In the genomic region with DNA sequence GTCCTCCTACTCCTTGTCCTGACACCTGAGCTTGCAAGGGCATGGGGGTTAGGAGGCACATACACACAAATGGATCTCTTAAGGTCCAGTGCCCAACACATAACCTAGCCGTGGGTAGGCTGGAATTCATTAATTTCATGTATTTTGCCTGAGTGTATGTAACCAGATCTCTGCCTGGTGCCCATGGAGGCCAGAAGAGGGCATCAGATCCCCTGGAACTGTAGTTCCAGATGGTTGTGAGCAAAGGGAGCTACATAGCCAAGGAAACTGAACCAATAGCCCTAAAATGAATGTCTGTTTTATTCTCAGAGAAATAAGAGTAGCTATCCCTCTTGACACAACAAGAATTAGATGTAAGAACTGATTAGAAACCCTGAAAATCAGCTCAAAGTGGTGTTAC, we compare ENCODE assay signal across 23 mouse cellular contexts. TPM values are rescaled to one million over a fixed set of nuclear protein-coding genes. Genes with fewer than 3 reads are reported as not detected.
A peak's percentile ranks its signal among the peaks of the same experiment; 100 is the strongest.
DNase-seq lines count a peak whose midpoint lies in the region; ATAC-seq and TF ChIP-seq lines count a peak whose summit lies in the region.
"Had no signal": no experiment of that assay in that cellular context is flagged by ENCODE, and none has a peak within 500 bp of the region (broad histone marks: within the 10 kb centered on the region; RNA-seq: fewer than 3 reads in every experiment).

No protein-coding gene starts in this region.

- no peak for TF ChIP-seq POLR2A in liver, adult 2 months (IDR thresholded peaks at IDR 0.05; ENCODE audit: extremely low read depth, insufficient read depth, low read length)
- no peak for TF ChIP-seq POLR2A in CH12.LX (IDR thresholded peaks at IDR 0.05; ENCODE audit: low read depth, low read length)

- H3K27ac ChIP-seq in heart, postnatal 0 days (ENCODE audit: low read depth) = no peak overlapping the region
- H3K27ac ChIP-seq in liver, adult 2 months (replicated peaks; ENCODE audit: insufficient read depth, low read depth, low read length) = no peak overlapping the region
- no peak overlapping the region for H3K27ac ChIP-seq in liver, embryonic 12.5 days
- no peak overlapping the region for H3K27ac ChIP-seq in CH12.LX (ENCODE audit: insufficient read depth, low read depth)
- H3K27ac ChIP-seq: hindbrain, embryonic 15.5 days; limb, embryonic 10.5 days; liver, embryonic 14.5 days; midbrain, embryonic 12.5 days had no signal

- no peak for TF ChIP-seq EP300 in heart, postnatal 0 days (IDR thresholded peaks at IDR 0.05; ENCODE audit: low read depth)
- no peak for TF ChIP-seq EP300 in CH12.LX (IDR thresholded peaks at IDR 0.05; ENCODE audit: low read length)

- DNase-seq in heart, postnatal 0 days (ENCODE audit: low spot score) = no peak
- no peak for DNase-seq in heart, adult 11 months
- DNase-seq in liver, adult 2 months (ENCODE audit: extremely low read depth, low read depth, low spot score) = no peak
- no peak for DNase-seq in CH12.LX (ENCODE audit: extremely low read depth)
- peak; percentile 26 for DNase-seq in NIH3T3 (ENCODE audit: low read depth)
- no peak for DNase-seq in retina, embryonic 14.5 days (ENCODE audit: low spot score)
- DNase-seq: adrenal gland, postnatal 25 days; cerebellum, postnatal 14 days; gastrocnemius, postnatal 10 days; heart, postnatal 14 days; kidney, adult 9 months; layer of hippocampus, postnatal 36 days; retina, postnatal 1 day; right cerebral cortex, postnatal 4 days; thymus, postnatal 36 days had no signal

- H3K4me1 ChIP-seq in heart, postnatal 0 days (ENCODE audit: control insufficient read depth, insufficient read depth) = no peaks in the 10 kb centered on the region
- H3K4me1 ChIP-seq in liver, adult 2 months (ENCODE audit: control insufficient read depth, insufficient read depth, low read length) = peaks cover 6% of the 10 kb centered on the region
- peaks cover 2% of the 10 kb centered on the region; the same call in 1 of the 2 replicates for H3K4me1 ChIP-seq in liver, embryonic 12.5 days
- H3K4me1 ChIP-seq in CH12.LX (ENCODE audit: control insufficient read depth in 1 of 2, insufficient read depth in 2 of 2) = peaks cover 0 to 12% of the 10 kb centered on the region in 2 experiments; a peak in 2 of 4 replicates
- H3K4me1 ChIP-seq: hindbrain, embryonic 15.5 days; midbrain, embryonic 12.5 days had no signal

- H3K9me3 ChIP-seq in heart, postnatal 0 days (replicated peaks; ENCODE audit: control insufficient read depth, low read length) = no peaks in the 10 kb centered on the region
- no peaks in the 10 kb centered on the region for H3K9me3 ChIP-seq in liver, embryonic 12.5 days (replicated peaks)
- H3K9me3 ChIP-seq in CH12.LX (replicated peaks; ENCODE audit: low read length) = no peaks in the 10 kb centered on the region
- H3K9me3 ChIP-seq: hindbrain, embryonic 15.5 days; limb, embryonic 10.5 days; midbrain, embryonic 12.5 days had no signal

- H3K9ac ChIP-seq in heart, postnatal 0 days (replicated peaks; ENCODE audit: low read depth, low read length) = no peak overlapping the region
- H3K9ac ChIP-seq in liver, adult 2 months (ENCODE audit: low read depth, low read length) = no peak overlapping the region
- H3K9ac ChIP-seq in liver, embryonic 12.5 days = no peak overlapping the region
- no peak overlapping the region for H3K9ac ChIP-seq in CH12.LX (ENCODE audit: insufficient read depth, low read depth)
- H3K9ac ChIP-seq: hindbrain, embryonic 15.5 days; liver, embryonic 14.5 days; midbrain, embryonic 12.5 days had no signal

- TF ChIP-seq CTCF in heart, postnatal 0 days (IDR thresholded peaks at IDR 0.05; ENCODE audit: low read depth) = peak; percentile 51
- peak; percentile 22; the same call in 1 of the 2 replicates for TF ChIP-seq CTCF in liver, adult 2 months (IDR thresholded peaks at IDR 0.05; ENCODE audit: low read depth, low read length)
- TF ChIP-seq CTCF in CH12.LX (conservative IDR thresholded peaks at IDR 0.05 in 1 of 2, IDR thresholded peaks at IDR 0.05 in 1 of 2; ENCODE audit: low read depth in 2 of 2, low read length in 2 of 2) = peak in 1 of 2 experiments; percentile 34; a peak in 1 of 4 replicates

- no peak overlapping the region for H3K4me2 ChIP-seq in heart, postnatal 0 days (ENCODE audit: low read depth, low read length)
- H3K4me2 ChIP-seq in liver, embryonic 12.5 days = no peak overlapping the region
- H3K4me2 ChIP-seq in CH12.LX (ENCODE audit: insufficient read depth, low read depth, poor library complexity, severe bottlenecking) = no peak overlapping the region
- H3K4me2 ChIP-seq: hindbrain, embryonic 15.5 days; midbrain, embryonic 12.5 days had no signal

- no peak overlapping the region for H3K4me3 ChIP-seq in heart, postnatal 0 days (ENCODE audit: low read depth, low read length)
- no peak overlapping the region for H3K4me3 ChIP-seq in liver, adult 2 months (ENCODE audit: insufficient read depth, low read depth, low read length)
- no peak overlapping the region for H3K4me3 ChIP-seq in liver, embryonic 12.5 days
- H3K4me3 ChIP-seq in CH12.LX (replicated peaks in 1 of 3; ENCODE audit: low read depth in 2 of 3, low read length in 2 of 3, poor library complexity in 1 of 3) = no peak overlapping the region
- H3K4me3 ChIP-seq: erythroblast, embryonic 14.5 days; hindbrain, embryonic 15.5 days; limb, embryonic 10.5 days; midbrain, embryonic 12.5 days had no signal

- H3K79me2 ChIP-seq in liver, adult 2 months (ENCODE audit: control insufficient read depth, insufficient read depth, low read length) = no peaks in the 10 kb centered on the region
- H3K79me2 ChIP-seq in CH12.LX (replicated peaks; ENCODE audit: control insufficient read depth, extremely low read depth, insufficient read depth, poor library complexity, severe bottlenecking) = no peaks in the 10 kb centered on the region; the same call in 1 of the 2 replicates

- 53% methylated on average over 1 of the region's 1 CpGs for WGBS in heart, postnatal 0 days
- WGBS in liver, adult 2 months = 66% methylated on average over 1 of the region's 1 CpGs
- 69% methylated on average over 1 of the region's 1 CpGs for WGBS in liver, embryonic 12.5 days (ENCODE audit: insufficient replicate concordance)

- no peaks in the 10 kb centered on the region for H3K27me3 ChIP-seq in heart, postnatal 0 days (ENCODE audit: control insufficient read depth, insufficient read depth, low read length)
- H3K27me3 ChIP-seq in liver, adult 2 months (ENCODE audit: control insufficient read depth, insufficient read depth, low read length) = no peaks in the 10 kb centered on the region
- no peaks in the 10 kb centered on the region for H3K27me3 ChIP-seq in liver, embryonic 12.5 days (replicated peaks)
- no peaks in the 10 kb centered on the region for H3K27me3 ChIP-seq in CH12.LX (replicated peaks)
- H3K27me3 ChIP-seq: hindbrain, embryonic 15.5 days; midbrain, embryonic 12.5 days had no signal

- no peak for TF ChIP-seq RAD21 in CH12.LX (IDR thresholded peaks at IDR 0.05; ENCODE audit: low read depth, low read length)

- in situ Hi-C loops in CH12.LX (cut with MboI; ENCODE audit: low pct_ligation_motif_present, low pct_unique_long_range_greater_than_20kb, low sequenced_read_pairs) = no loop called here

- peaks cover 34% of the 10 kb centered on the region for H3K36me3 ChIP-seq in heart, postnatal 0 days (replicated peaks; ENCODE audit: control insufficient read depth, insufficient read depth, low read length)
- peaks cover 11% of the 10 kb centered on the region; the same call in 1 of the 2 replicates for H3K36me3 ChIP-seq in liver, adult 2 months (ENCODE audit: control insufficient read depth, insufficient read depth, low read length)
- H3K36me3 ChIP-seq in liver, embryonic 12.5 days = peaks cover 43% of the 10 kb centered on the region
- peaks cover 30 to 73% of the 10 kb centered on the region in 2 experiments for H3K36me3 ChIP-seq in CH12.LX (replicated peaks in 1 of 2; ENCODE audit: control insufficient read depth in 1 of 2, insufficient read depth in 1 of 2, low read length in 1 of 2)

- dilution Hi-C loops in CH12.LX (cut with MboI; ENCODE audit: extremely low pct_ligation_motif_present, extremely low pct_unique_long_range_greater_than_20kb, low sequenced_read_pairs) = no loop called here

- ATAC-seq in heart, postnatal 0 days (ENCODE audit: insufficient read depth, low read depth) = no peak
- ATAC-seq in liver, embryonic 12.5 days = no peak
- ATAC-seq: CD4-positive, CD25-positive, alpha-beta regulatory T cell, adult 4 months had no signal

TF ChIP-seq in CH12.LX, 34 proteins besides CTCF, POLR2A, EP300 and RAD21:
- TF ChIP-seq ZC3H11A (IDR thresholded peaks at IDR 0.05; ENCODE audit: low read depth, low read length) (no peak), SMC3 (IDR thresholded peaks at IDR 0.05; ENCODE audit: low read depth, low read length) (peak; percentile 9; the same call in 1 of the 2 replicates)

RNA-seq across cellular contexts. Expression of a gene that starts 26.2 kb away (rescaled TPM):
- 7,206 and 8,752 TPM in 2 replicates for total RNA-seq in heart, postnatal 0 days (2014; rRNA removed; ENCODE audit: low replicate concordance)
- polyA plus RNA-seq in heart, postnatal 0 days (2015; fragmentation: Nextera tagmentation; extraction: Ambion mirVana) = 7,883 and 7,975 TPM in 2 replicates
- total RNA-seq in liver, adult 2 months (2014; rRNA removed) = 0.55 and 0.94 TPM in 2 replicates
- 0.25 TPM in 1 of 2 replicates, not detected in the other for polyA plus RNA-seq in liver, adult 2 months (2012; rRNA removed)
- 0.48 and 1.6 TPM in 2 replicates for polyA plus RNA-seq in liver, embryonic 12.5 days (2016; fragmentation: Nextera tagmentation; extraction: Ambion mirVana)
- total RNA-seq in CH12.LX (2012; rRNA removed) = not detected in 2 replicates
- total RNA-seq in CH12.LX (2014; rRNA removed) = not detected in 2 replicates
- polyA plus RNA-seq in CH12.LX (2012; ENCODE audit: insufficient read length, low read depth) = not detected in 2 replicates
- total RNA-seq: adrenal gland, postnatal 25 days; layer of hippocampus, postnatal 36 days; neutrophil, adult 5-6 weeks had no signal
- polyA plus RNA-seq: CD4-positive, CD25-positive, alpha-beta regulatory T cell, adult 4 months; erythroblast, embryonic 14.5 days had no signal

RNA-seq across cellular contexts. Expression of a gene that starts 31.5 kb away (rescaled TPM):
- total RNA-seq in heart, postnatal 0 days (2014; rRNA removed; ENCODE audit: low replicate concordance) = 34.2 and 41.8 TPM in 2 replicates
- polyA plus RNA-seq in heart, postnatal 0 days (2015; fragmentation: Nextera tagmentation; extraction: Ambion mirVana) = 11.4 and 12.0 TPM in 2 replicates
- total RNA-seq in liver, adult 2 months (2014; rRNA removed) = 7.4 and 11.0 TPM in 2 replicates
- 24.4 and 28.1 TPM in 2 replicates for polyA plus RNA-seq in liver, adult 2 months (2012; rRNA removed)
- 7.8 and 9.1 TPM in 2 replicates for polyA plus RNA-seq in liver, embryonic 12.5 days (2016; fragmentation: Nextera tagmentation; extraction: Ambion mirVana)
- total RNA-seq in CH12.LX (2012; rRNA removed) (0.34 and 0.76 TPM in 2 replicates), CH12.LX (2014; rRNA removed) (not detected in 2 replicates)
- polyA plus RNA-seq in CH12.LX (2012; ENCODE audit: insufficient read length, low read depth) = 0.10 and 0.35 TPM in 2 replicates
- total RNA-seq: neutrophil, adult 5-6 weeks had no signal
- polyA plus RNA-seq: CD4-positive, CD25-positive, alpha-beta regulatory T cell, adult 4 months; erythroblast, embryonic 14.5 days had no signal

RNA-seq across cellular contexts. Expression of a gene that starts 59.1 kb away (rescaled TPM):
- 52.9 and 95.9 TPM in 2 replicates for total RNA-seq in heart, postnatal 0 days (2014; rRNA removed; ENCODE audit: low replicate concordance)
- 134 and 143 TPM in 2 replicates for polyA plus RNA-seq in heart, postnatal 0 days (2015; fragmentation: Nextera tagmentation; extraction: Ambion mirVana)
- 28.7 and 29.9 TPM in 2 replicates for total RNA-seq in liver, adult 2 months (2014; rRNA removed)
- polyA plus RNA-seq in liver, adult 2 months (2012; rRNA removed) = 48.7 and 51.4 TPM in 2 replicates
- polyA plus RNA-seq in liver, embryonic 12.5 days (2016; fragmentation: Nextera tagmentation; extraction: Ambion mirVana) = 103 and 105 TPM in 2 replicates
- total RNA-seq in CH12.LX (2012; rRNA removed) (97.8 and 122 TPM in 2 replicates), CH12.LX (2014; rRNA removed) (85.2 and 89.1 TPM in 2 replicates)
- 104 and 106 TPM in 2 replicates for polyA plus RNA-seq in CH12.LX (2012; ENCODE audit: insufficient read length, low read depth)

Comparison
In these comparisons a context has a peak if more than half of its experiments do, and no peak if none do; other contexts are left out.
1. RNA of a gene that starts 26.2 kb away (polyA plus RNA-seq): 7,883 to 7,975 TPM in heart, postnatal 0 days; 0.48 to 1.6 TPM in liver, embryonic 12.5 days, 0.25 TPM in liver, adult 2 months and not detected in CH12.LX; every median in the first group is over 1,000 times any median in the second.